Mouse (Mus musculus): ENCODE measurements around the gene Abhd16a. TPM values are rescaled to one million over a fixed set of nuclear protein-coding genes. Genes with fewer than 3 reads are reported as not detected.

Gene Abhd16a
- polyA plus RNA-seq, 1 experiment from 2014 or later, result 83.3 TPM

- H3K4me2 ChIP-seq (ENCODE audit: low read depth, low read length), result peak overlapping the region; percentile 85
- ATAC-seq (replicated peaks; ENCODE audit: extremely low read depth, insufficient read depth, low FRiP score), result no peak
Measured at GRCm38 (mm10) chr17:35048932-35049440, 40.1 kb upstream of the Abhd16a start.

DNA sequence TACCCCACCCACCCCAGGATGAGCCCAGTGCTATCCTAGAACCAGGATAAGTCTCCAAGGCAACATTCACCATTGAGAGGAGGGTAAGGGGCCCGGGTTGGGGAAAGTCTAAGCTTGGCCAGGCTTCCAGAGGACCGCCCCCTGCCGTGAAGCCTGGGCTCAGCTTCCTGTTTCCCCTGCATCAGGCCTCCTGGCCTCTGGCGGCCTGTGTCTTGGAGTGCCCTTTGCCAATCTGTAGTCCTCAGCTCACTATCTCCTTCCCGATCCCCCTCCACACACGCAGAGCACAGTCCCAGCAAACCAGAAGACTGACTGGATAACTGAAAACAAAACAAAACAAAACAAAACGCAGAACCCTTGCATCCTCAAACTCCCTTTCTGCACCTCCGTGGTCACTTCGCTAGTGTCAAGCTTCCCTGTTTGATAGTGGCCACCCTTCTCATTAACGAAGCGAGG, 39.5 kb upstream of the Abhd16a start, which contains the start of gene Clic1:
TSS of gene Clic1 (plus strand) at position 406 of the 456 bp plus-strand sequence.
- peaks cover 20% of the 10 kb centered on the region for H3K36me3 ChIP-seq (ENCODE audit: control insufficient read depth, insufficient read depth)
- peak within 1 kb of the TSS; percentile 88 for H3K4me3 ChIP-seq (ENCODE audit: low read length)
- peak; percentile 25 for ATAC-seq (replicated peaks; ENCODE audit: extremely low read depth, insufficient read depth, low FRiP score)
- H3K9me3 ChIP-seq (replicated peaks; ENCODE audit: control insufficient read depth, low read length), result no peaks in the 10 kb centered on the region
- H3K27ac ChIP-seq (ENCODE audit: low read length), result peak within 1 kb of the TSS; percentile 98
- peak within 1 kb of the TSS; percentile 89 for H3K9ac ChIP-seq (ENCODE audit: low read length)
- H3K27me3 ChIP-seq (ENCODE audit: control insufficient read depth, insufficient read depth, low read length), result no peaks in the 10 kb centered on the region
- H3K4me2 ChIP-seq (ENCODE audit: low read depth, low read length), result peak within 1 kb of the TSS; percentile 85
- H3K4me1 ChIP-seq (ENCODE audit: control insufficient read depth, insufficient read depth, low read length), result peaks cover 47% of the 10 kb centered on the region
- WGBS, result under 1% methylated on average over 11 of the region's 11 CpGs

More at GRCm38 (mm10) chr17:35048932-35049440, 40.1 kb upstream of the Abhd16a start:
- peak overlapping the region; percentile 89 for H3K9ac ChIP-seq (ENCODE audit: low read length)
- no peaks in the 10 kb centered on the region for H3K9me3 ChIP-seq (replicated peaks; ENCODE audit: control insufficient read depth, low read length)
- H3K27ac ChIP-seq (ENCODE audit: low read length), result peak overlapping the region; percentile 98
- no peaks in the 10 kb centered on the region for H3K27me3 ChIP-seq (ENCODE audit: control insufficient read depth, insufficient read depth, low read length)
- WGBS, result 53% methylated on average over 5 of the region's 5 CpGs
- peaks cover 14% of the 10 kb centered on the region for H3K36me3 ChIP-seq (ENCODE audit: control insufficient read depth, insufficient read depth)
- peak overlapping the region; percentile 88 for H3K4me3 ChIP-seq (ENCODE audit: low read length)
- H3K4me1 ChIP-seq (ENCODE audit: control insufficient read depth, insufficient read depth, low read length), result peaks cover 48% of the 10 kb centered on the region

- Histone ChIP-seq H3K9me3 (replicated peaks; ENCODE audit: control insufficient read depth, low read length) (no peaks in the 10 kb centered on the region), H3K4me1 (ENCODE audit: control insufficient read depth, insufficient read depth, low read length) (peaks cover 40% of the 10 kb centered on the region), H3K36me3 (ENCODE audit: control insufficient read depth, insufficient read depth) (peaks cover 25% of the 10 kb centered on the region), H3K4me3 (ENCODE audit: low read length) (peak overlapping the region; percentile 88), H3K9ac (ENCODE audit: low read length) (peak overlapping the region; percentile 89), H3K27me3 (ENCODE audit: control insufficient read depth, insufficient read depth, low read length) (no peaks in the 10 kb centered on the region), H3K4me2 (ENCODE audit: low read depth, low read length) (peak overlapping the region; percentile 85), H3K27ac (ENCODE audit: low read length) (peak overlapping the region; percentile 98)
- WGBS, result under 1% methylated on average over 27 of the region's 27 CpGs
- peak; percentile 8 for ATAC-seq (replicated peaks; ENCODE audit: extremely low read depth, insufficient read depth, low FRiP score)
Measured at GRCm38 (mm10) chr17:35050126-35050750, 38.8 kb upstream of the Abhd16a start.

DNA sequence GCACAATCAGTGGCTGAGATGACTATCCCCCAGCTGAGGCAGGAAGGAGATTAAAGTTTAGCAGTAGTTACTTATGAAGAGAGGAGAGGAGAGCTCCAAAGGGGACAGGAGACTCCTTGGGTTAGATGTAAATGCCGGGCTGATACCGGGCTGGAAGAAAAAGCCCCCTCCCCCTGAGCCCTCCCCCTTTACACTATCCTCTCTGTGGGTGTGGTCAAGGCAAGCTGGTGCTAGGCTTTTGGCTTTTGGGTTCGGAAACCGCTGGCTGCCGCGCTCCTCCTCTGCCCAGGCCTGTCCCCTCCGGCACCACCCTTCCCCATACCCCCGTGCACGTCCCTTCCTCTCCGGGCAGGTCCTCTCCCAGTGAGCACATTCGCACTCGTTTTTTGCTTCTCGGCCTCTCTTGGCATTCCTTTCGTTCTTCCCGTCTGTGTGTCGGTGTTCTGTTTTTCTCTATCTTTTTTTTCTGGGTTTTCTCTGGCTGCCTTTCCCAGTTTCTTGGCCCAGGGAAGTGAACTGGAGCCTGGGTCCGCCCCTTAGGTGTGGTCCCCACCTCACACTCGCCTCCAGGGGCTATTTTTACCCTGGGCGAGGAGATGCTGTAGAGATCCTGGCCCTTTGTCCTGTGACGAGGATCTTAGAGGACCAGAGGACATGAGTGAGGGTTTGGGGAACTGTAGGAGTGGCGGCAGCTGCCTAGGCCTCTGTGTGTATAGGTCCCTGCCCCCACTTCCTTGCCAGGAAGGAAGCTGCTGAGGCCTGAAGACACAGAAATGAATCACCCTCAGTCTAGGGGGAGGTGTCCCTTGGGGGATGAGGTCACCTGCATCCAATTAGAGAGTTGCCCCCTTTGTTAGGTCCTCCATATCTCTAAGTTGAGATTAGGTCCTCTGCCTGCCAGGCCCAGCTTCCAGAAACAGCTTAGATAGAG, 37.6 kb upstream of the Abhd16a start:
- peak overlapping the region; percentile 88 for H3K4me3 ChIP-seq (ENCODE audit: low read length)
- no peaks in the 10 kb centered on the region for H3K9me3 ChIP-seq (replicated peaks; ENCODE audit: control insufficient read depth, low read length)
- H3K4me2 ChIP-seq (ENCODE audit: low read depth, low read length), result peak overlapping the region; percentile 85
- no peaks in the 10 kb centered on the region for H3K27me3 ChIP-seq (ENCODE audit: control insufficient read depth, insufficient read depth, low read length)
- H3K27ac ChIP-seq (ENCODE audit: low read length), result peak overlapping the region; percentile 98
- 2% methylated on average over 21 of the region's 21 CpGs for WGBS
- H3K9ac ChIP-seq (ENCODE audit: low read length), result peak overlapping the region; percentile 89
- peaks cover 38% of the 10 kb centered on the region for H3K4me1 ChIP-seq (ENCODE audit: control insufficient read depth, insufficient read depth, low read length)
- peak; percentile 71 for ATAC-seq (replicated peaks; ENCODE audit: extremely low read depth, insufficient read depth, low FRiP score)
- peaks cover 37% of the 10 kb centered on the region for H3K36me3 ChIP-seq (ENCODE audit: control insufficient read depth, insufficient read depth)

- Histone ChIP-seq H3K27ac (ENCODE audit: low read length) (peak overlapping the region; percentile 98), H3K4me1 (ENCODE audit: control insufficient read depth, insufficient read depth, low read length) (peaks cover 33% of the 10 kb centered on the region), H3K9ac (ENCODE audit: low read length) (peak overlapping the region; percentile 89), H3K4me3 (ENCODE audit: low read length) (peak overlapping the region; percentile 88), H3K27me3 (ENCODE audit: control insufficient read depth, insufficient read depth, low read length) (no peaks in the 10 kb centered on the region), H3K36me3 (ENCODE audit: control insufficient read depth, insufficient read depth) (peaks cover 43% of the 10 kb centered on the region), H3K4me2 (ENCODE audit: low read depth, low read length) (peak overlapping the region; percentile 85), H3K9me3 (replicated peaks; ENCODE audit: control insufficient read depth, low read length) (no peaks in the 10 kb centered on the region)
- no peak for ATAC-seq (replicated peaks; ENCODE audit: extremely low read depth, insufficient read depth, low FRiP score)
- WGBS, result 57% methylated on average over 12 of the region's 12 CpGs
Measured at GRCm38 (mm10) chr17:35052271-35052798, 36.7 kb upstream of the Abhd16a start.

DNA sequence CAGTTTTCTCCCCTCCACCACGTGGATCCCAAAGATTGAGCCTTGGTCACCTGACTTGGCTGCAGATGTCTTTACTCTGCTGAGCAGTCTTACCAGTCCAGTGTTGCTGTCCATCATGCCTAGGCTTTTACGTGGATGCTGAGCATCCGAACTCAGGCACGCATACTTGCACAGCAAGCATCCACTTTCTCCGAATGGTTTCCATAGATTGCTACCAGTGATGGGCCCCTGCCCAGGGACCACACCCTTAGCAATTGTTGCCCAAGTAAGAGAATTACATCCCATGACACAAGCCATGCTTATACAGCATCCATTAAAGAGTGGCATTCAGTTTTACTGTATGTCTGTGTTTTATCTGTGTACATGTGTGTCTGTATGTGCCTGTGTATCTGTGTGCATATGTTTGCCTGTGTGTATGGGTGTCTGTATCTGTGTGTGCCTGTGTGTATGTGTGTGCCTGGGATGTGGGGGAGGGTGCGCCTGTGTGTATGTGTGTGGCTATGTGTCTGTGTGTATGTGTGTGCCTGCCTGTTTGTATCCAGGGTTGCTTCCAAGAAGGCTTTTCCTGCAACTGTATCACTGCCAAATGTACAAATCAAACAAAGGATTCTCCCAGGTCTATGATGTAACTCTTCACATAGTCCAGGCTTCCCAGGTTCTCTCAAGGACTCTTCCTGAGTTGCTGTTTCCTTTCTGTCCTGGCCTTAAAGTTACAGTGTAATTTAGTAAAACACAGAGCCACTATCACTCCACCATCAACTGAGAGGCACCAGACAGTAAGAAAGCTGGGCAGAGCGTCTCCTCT, 33.2 kb upstream of the Abhd16a start:
- Histone ChIP-seq H3K9ac (ENCODE audit: low read length) (no peak overlapping the region), H3K4me3 (ENCODE audit: low read length) (no peak overlapping the region), H3K9me3 (replicated peaks; ENCODE audit: control insufficient read depth, low read length) (no peaks in the 10 kb centered on the region), H3K4me2 (ENCODE audit: low read depth, low read length) (no peak overlapping the region), H3K27ac (ENCODE audit: low read length) (peak overlapping the region; percentile 46; the same call in 1 of the 2 replicates), H3K27me3 (ENCODE audit: control insufficient read depth, insufficient read depth, low read length) (no peaks in the 10 kb centered on the region), H3K36me3 (ENCODE audit: control insufficient read depth, insufficient read depth) (peaks cover 61% of the 10 kb centered on the region), H3K4me1 (ENCODE audit: control insufficient read depth, insufficient read depth, low read length) (peaks cover 28% of the 10 kb centered on the region)
- ATAC-seq (replicated peaks; ENCODE audit: extremely low read depth, insufficient read depth, low FRiP score), result no peak
- 86% methylated on average over 7 of the region's 7 CpGs for WGBS

DNA sequence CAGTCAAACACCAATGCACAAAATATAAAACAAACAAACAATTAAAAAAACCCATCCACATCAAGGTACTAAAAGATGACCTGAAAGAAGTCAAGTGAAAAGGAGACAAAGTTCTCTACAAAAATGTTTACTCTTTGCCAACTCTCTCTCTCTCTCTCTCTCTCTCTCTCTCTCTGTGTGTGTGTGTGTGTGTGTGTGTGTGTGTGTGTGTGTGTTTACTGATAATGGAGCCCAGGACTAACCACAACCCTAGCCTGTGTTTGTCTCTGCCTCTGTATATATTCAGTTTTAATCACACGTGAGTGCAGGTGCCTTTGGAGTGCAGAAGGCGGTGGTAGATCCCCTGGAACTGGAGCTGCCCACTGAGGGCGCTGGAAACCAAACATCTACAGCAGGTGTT, 32.0 kb upstream of the Abhd16a start:
- Histone ChIP-seq H3K9me3 (replicated peaks; ENCODE audit: control insufficient read depth, low read length) (no peaks in the 10 kb centered on the region), H3K4me3 (ENCODE audit: low read length) (no peak overlapping the region), H3K9ac (ENCODE audit: low read length) (no peak overlapping the region), H3K4me2 (ENCODE audit: low read depth, low read length) (no peak overlapping the region), H3K27ac (ENCODE audit: low read length) (no peak overlapping the region), H3K36me3 (ENCODE audit: control insufficient read depth, insufficient read depth) (peaks cover 67% of the 10 kb centered on the region), H3K4me1 (ENCODE audit: control insufficient read depth, insufficient read depth, low read length) (peaks cover 27% of the 10 kb centered on the region), H3K27me3 (ENCODE audit: control insufficient read depth, insufficient read depth, low read length) (no peaks in the 10 kb centered on the region)
- no peak for ATAC-seq (replicated peaks; ENCODE audit: extremely low read depth, insufficient read depth, low FRiP score)
- 75% methylated on average over 3 of the region's 3 CpGs for WGBS

GRCm38 (mm10) chr17:35058316-35058715, 30.7 kb upstream of the Abhd16a start:
- WGBS, result 53% methylated on average over 9 of the region's 9 CpGs
- H3K27me3 ChIP-seq (ENCODE audit: control insufficient read depth, insufficient read depth, low read length), result no peaks in the 10 kb centered on the region
- peaks cover 17% of the 10 kb centered on the region for H3K4me1 ChIP-seq (ENCODE audit: control insufficient read depth, insufficient read depth, low read length)
- ATAC-seq (replicated peaks; ENCODE audit: extremely low read depth, insufficient read depth, low FRiP score), result no peak
- peak overlapping the region; percentile 85 for H3K4me3 ChIP-seq (ENCODE audit: low read length)
- H3K9me3 ChIP-seq (replicated peaks; ENCODE audit: control insufficient read depth, low read length), result no peaks in the 10 kb centered on the region
- peaks cover 59% of the 10 kb centered on the region for H3K36me3 ChIP-seq (ENCODE audit: control insufficient read depth, insufficient read depth)
- peak overlapping the region; percentile 89; the same call in 1 of the 2 replicates for H3K4me2 ChIP-seq (ENCODE audit: low read depth, low read length)
- H3K9ac ChIP-seq (ENCODE audit: low read length), result no peak overlapping the region
- H3K27ac ChIP-seq (ENCODE audit: low read length), result peak overlapping the region; percentile 97
